Mouse (Mus musculus) CD4-positive, CD25-positive, alpha-beta regulatory T cell, adult 2 months (primary cell): ENCODE data around the gene Hes6.

Experiments
- DNase-seq: peaks from one replicate; pipeline ENCODE4 v3.0.0-alpha.2; 2012; ENCODE audit warnings: low read depth, low spot score

Gene Hes6

DNA sequence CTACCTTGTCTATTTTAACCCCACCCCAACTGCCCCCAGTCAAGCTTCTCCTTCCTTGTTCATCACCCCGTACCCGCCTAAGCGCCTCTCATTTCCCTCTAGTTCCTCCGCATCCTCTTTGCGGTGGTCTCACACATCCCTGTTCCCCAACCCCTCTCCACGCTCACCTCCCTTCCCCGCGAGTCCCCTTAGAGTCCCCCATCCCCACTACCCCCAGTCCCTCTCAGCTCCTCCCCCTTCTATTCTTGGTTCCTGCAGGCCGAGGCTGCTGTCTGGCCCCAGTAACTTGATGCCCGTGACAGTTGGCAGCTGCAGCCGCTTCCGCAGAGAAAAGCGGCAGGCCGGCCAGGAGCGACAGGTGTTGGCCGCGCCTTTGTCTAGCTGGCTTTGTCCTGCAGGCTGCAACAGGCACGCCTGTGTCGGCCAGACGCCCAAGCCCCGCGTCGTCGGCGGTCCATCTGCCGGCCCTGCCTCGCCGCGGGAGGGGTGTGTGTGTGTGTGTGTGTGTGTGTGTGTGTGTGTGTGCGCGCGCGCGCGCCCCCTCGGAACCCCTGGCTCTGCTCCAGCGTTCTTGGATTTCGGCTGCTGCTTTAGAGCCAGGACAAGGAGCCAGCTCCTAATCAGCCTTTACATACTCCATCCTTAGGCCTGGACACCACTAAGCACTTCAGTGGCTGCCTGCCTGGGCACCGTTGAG is at the start of gene Hes6:
Gene Hes6 (minus strand): TSS at position 141 of the 697 bp plus-strand sequence.
- peak; percentile 48 for DNase-seq

DNA sequence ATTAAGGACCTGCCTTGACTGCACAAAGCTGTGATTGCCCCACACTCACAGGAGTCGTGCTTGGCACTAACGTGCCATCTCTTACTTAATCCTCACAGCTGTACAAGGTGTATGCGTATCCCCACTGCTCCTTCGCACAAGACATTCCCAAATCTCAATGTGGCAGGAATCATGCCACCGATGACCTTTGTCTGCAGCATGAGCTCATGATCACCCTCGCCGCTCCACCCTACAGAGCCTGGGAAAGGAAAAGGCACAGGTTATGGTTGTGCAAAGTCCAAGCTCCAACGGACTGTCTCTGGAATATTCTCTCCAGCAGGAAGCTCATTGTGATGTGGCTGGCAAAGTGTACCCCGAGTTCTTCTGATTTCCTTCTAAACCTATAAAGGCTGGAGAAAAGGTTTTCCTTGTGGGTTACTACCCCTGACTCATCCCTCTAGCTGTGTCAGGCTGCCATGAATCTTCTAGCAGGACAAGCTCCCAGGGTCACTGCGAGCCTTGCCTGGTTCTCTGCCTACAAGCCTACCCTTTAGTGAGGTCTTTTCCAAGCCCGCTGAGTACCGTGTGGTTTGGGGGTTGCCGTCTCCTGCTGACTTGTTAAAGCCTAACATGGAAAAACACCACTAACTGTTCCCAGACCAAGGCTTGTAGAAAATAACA is 49.6 kb upstream of the Hes6 start:
- DNase-seq, result no peak

DNA sequence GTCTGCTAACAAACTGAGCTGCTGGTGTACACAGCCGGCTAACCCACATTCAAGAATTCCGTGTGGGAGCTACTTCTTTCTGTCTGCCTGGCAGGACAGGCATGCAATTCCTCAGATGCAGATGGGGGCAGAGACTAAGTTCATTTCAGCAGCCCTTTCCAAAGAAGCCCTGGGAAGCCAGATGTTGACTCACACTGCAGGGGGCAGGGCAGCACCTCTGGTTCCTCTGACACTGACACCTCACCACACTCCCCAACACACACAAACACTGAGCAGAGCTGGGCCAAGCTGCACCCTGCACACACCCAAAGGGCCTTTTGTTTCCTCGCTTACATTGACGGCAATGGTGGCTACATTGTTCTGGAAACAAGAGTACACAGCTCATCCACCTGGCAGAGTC is 46.7 kb upstream of the Hes6 start:
- peak; percentile 18 for DNase-seq

DNA sequence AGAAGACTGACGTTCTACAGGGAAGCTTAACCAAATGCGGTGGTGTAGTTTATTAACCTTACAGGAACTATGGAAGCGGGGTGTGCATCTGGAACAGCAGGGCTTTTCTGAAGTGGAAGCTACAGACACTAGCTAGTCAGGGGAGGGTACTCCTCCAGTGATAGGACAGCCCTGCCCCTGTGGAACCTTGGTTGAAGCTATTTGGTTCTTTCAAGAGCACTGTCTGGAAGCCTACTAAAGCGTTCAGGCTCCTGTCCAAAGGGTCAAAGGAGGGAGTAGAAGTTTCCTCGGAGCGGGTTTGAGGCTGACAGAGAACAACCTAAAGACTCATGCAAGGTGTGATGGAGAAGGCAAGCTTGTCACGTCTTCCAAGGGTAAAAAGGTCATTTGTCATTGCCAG is 46.2 kb upstream of the Hes6 start:
- DNase-seq, result no peak

DNA sequence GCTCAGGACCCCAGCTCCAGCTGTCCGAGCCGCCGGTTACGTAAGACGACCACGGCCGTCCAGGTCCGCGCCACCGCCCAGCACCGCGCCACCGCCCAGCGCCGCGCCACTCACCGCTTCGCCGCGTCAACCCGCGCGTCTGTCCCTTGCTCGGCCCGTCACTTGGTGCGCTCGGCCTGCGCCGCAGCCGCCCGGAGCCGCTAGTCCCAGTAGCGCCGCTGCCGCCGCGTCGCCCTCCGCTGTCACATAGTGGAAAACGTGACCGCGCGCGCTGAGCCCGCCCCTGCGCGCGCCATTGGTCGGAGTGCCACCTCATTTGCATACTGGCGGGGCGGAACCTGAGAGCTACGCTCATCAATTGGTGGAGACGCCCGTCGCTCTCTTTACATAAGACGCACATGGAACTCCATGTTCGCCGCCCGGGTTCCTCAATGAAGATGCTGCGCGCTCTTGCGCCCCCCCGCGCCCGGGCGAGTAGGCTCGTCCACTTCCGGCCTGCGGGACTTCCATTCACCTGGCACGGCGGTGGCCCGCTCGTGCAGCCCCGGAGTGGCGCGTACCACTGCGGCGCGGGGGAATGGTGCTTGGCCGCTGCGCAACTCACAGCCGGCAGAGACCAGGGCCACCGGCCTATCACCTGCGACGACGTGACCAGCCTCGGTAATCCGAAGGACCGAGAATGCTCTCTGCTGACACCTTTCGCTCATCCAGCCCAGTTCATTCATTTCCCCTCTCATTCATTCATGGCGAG is 45.4 kb upstream of the Hes6 start, which contains the start of gene Per2:
Gene Per2 (minus strand): TSS at position 266 of the 751 bp plus-strand sequence.
- peak; percentile 100 for DNase-seq

DNA sequence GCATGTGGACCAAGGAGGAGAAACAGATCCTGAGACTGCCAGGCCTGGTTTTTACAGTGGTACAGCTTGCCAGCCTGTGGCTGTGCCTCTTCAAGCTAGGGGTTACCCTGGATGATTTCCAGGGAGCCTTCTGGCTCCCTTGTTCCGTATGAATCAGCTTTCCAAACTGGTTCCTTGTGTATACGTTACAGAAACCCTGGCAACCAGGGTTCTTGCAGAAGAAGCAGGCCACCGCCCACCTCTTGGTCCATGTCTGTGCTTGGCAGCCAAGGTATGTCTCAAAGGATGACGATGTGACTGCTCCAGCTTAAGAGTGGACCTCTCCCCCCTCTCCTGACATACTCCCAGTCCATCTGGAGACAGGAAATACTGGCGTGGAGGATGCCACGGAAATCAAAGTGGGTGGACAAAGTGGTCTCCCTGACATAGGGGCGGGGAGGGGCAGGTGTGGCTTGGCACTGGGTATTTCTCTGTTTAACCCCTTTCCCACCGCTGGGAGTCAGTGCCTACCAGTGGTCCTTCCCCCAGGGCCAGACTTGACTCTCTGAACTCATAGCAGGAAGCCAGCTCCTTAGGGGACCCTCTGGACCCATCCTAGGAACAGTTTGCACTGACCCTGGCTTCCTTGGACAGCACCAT is 44.5 kb upstream of the Hes6 start:
- peak; percentile 47 for DNase-seq

DNA sequence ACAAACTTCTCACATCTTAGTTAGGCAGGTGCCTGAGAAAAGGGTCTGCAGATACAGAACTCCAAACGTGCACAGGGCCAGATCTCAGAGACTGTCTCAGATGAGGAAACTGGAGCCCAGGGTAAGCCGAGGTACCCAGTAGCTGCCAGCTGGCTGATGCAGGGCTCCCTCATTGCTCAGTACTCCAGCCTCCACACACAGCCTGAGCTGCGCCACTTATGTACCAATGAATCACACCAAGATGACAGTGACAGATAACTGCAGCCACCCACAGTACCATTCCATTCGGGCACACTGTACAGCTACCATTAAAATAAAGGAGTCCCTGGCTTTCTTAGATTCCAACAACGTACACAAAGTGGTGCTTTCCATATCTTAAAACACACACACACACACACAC is 43.9 kb upstream of the Hes6 start:
- no peak for DNase-seq

DNA sequence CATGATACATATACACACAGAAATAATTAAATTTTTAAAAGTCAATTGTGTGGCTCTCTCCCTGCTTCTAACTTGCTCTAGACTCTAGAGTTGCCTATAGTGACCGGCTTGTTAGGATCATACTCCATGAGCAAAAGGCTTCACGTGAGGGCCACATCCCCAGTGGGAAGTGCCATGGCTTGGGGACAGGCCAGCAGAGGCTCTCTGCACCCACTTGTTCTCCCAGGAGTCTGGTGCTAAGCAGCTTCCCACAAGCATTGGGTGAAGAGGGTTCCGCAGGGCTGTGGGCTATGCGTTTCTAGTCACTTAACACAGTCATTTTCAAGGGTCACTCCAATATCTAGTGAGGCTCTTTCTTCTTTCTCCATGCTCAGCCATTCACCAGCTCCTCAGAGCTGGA is 43.3 kb upstream of the Hes6 start:
- DNase-seq, result no peak

DNA sequence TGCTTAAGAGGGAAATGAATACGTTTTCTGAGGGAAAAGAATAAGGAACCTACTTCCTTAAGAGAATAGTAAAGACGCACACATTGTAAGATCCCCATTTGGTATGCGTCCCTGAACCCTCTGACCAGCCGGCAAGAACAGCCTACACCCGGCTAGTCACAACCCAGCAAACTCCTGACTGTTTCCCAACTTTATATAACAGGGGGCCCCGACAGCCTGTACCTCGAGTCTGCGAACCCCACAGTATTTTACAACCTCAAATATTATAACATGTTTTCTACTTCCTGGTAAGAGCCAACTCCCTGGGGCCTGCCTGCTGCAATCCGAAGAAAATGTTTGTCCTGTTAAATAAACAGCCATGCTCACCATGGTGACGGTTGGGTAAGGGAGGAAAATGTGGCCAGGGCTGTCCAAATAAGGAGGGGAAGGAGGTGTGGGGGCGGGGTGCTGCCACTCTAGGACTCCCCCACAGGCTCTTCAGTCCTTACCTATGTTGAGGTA is 42.5 kb upstream of the Hes6 start:
- peak; percentile 12 for DNase-seq

DNA sequence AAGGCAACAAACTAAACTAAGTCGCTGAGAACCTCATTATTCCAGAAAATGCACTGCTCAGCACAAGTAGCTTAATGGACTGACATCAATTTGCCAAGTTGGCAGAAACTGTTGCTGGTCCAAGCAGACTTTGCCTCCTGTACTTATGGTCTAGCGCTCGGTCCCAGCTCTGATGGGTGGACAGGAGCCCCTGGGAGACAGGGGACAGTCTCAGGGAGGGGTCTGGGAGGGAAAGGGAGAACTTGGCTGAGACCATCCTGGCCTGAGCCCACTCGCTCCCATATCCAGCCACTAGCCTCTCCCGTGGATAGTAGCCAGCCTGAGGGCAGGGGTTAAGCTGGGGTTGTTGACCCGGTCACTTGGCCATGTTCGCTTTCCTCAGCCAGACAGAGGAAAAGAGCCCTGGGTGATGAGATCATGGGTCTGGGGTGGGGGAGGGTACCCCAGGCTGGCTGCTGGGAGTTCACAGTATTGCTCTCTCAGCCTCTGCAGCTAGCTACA is 41.9 kb upstream of the Hes6 start:
- DNase-seq, result no peak

DNA sequence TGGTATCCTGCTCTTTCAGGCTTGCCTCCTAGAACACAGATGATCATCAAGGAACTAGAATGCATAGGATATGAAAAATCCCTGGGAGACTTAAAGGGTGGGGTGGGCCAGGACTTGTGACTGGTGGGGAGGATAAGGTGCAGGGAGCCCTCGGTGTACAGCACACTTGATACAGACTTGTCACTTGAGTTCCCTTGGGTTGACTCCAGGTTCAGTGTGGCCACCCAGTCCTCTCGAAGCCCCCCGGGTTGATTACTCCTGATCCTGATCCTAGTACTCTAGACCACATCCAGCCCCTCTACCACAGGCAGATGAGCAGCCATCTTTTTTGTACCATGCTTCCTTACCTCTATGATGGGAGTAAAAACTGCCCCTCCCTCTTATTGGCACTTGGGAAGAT is 41.1 kb upstream of the Hes6 start:
- no peak for DNase-seq

DNA sequence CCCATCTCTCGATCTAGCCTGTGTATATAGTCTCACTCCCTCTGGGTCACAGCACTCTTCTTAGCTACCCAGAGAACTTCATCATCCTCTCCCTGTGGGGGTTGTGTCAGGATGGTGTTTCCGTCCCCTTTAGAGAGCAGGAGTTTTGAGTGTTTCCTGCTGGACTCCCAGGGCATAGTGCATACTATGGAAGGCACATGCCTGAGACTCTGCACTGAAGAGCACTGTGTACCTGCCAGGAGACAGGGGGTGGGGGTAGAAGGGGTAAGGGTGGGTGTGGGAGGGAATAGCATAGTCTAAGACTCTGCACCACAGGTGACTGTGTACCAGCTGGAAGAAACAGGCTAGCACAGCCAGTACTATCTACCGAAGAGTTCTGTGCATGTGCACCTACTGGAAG is 40.5 kb upstream of the Hes6 start:
- DNase-seq, result no peak

DNA sequence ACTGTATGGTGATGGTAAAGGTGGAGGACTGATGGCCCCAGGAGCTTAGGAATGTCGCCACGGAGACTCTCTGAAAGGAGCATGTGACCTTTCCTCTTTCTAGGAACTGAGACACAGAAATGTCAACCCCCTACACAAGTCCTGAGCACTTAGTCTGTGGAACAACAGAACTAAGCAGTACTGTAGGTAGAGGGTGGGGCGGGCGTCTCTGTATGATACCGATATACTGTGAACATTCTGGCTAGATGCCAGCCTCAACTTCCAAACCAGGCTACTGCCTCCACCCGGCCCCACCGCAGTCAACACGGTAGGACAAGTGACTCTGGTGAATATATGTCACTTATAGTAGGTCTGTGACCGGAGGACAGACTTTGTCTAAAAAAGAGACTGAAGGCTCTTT is 40.1 kb upstream of the Hes6 start:
- no peak for DNase-seq

DNA sequence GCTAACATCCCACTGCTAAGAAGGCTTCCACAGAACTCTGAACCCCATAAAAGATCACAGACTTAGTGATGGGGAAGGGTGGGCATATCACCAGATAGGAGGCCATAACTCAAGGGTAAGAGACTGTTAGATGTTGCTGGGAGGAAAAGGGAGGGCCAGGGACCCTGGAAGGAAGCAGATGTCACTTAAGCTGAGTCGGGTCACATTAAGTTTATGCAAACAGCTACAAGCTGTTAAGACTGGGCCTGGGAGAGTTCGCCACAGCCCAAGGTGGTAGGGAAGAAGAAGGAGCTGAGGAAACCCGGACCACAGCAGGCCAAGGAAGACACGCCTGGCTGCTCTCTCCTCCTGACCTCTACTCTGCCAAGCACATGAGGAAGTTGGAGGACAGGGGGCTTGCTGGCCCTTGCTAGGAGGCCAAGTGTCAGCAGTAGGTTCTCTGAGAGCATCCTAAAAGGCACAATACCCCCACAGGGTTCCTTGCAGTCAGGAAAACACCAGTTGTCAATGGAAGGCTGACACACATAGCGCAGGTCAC is 37.8 kb upstream of the Hes6 start:
- no peak for DNase-seq

DNA sequence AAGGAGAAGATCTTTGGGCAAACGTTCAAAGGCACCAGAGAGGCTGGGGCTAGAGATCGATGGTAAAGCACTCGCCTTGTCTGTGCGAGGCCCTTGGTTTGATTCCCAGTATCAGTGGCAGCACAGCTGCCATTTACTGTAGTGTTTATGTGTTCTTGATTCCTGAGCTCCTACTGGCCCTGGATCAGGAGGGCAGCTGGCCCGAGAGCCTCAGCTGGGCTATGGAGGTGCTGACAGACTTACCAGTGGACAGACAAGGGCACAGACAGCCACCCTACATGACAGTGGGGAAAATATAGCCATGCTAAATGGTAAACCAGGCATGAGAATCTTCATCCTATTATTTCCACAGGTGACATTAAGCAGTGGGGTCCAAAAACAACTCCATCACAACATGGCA is 37.0 kb upstream of the Hes6 start:
- no peak for DNase-seq

DNA sequence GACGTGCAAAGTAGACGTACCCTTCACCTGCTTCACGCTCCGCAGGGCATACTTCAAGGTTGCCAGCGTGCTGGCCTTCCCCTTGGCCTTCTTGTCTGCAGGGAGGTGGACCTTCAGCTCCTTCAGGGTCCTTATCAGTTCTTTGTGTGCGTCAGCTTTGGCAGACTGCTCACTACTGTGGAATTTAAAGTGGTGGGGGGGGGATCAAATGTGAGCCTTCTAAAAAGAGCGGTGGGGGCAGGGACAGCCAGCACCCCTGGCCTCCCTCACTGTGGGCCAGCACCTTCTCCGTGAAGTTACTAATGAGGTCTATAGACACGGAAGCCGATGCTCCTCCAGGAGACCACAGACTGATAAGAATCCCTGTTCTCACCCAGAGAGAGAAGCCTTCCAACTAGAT is 34.9 kb upstream of the Hes6 start:
- no peak for DNase-seq

DNA sequence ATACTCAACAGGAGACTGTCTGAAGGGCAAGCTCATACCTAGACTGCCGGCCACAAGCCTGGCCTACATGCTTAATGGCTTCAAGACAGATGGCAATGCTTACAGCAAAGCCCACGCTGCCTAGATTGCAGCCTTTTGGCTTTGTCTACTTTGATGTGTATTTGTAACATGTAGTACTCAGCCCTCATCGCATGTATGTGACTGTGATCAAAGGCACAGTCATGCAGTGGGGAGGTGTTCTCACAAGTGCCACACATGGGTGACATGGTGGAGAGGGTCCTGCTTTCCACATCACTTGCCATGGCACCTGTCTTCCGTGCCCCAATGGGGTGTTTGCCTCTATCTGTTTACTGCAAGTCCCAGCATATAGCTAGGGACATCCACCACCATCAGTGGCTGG is 32.7 kb upstream of the Hes6 start:
- DNase-seq, result no peak

DNA sequence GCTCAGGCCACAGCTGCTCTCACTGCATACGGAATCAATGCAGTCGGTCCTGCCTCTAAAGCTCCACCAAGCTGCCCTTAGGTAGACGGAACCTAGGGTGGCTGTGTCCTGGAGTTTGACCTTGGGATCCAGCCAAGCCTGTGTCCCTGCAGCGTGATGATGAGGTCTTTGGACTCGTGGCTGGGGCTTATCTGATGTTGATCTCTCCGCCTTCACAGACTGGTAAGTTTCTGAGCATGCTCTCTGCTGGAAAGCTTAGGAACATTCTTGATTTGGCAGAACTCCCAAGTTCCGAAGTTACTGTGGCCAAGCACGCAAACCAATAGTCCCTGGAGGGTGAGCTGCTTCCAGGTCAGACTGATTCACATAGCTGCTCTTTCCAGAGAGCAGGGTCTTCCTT is 32.2 kb upstream of the Hes6 start:
- DNase-seq, result no peak

DNA sequence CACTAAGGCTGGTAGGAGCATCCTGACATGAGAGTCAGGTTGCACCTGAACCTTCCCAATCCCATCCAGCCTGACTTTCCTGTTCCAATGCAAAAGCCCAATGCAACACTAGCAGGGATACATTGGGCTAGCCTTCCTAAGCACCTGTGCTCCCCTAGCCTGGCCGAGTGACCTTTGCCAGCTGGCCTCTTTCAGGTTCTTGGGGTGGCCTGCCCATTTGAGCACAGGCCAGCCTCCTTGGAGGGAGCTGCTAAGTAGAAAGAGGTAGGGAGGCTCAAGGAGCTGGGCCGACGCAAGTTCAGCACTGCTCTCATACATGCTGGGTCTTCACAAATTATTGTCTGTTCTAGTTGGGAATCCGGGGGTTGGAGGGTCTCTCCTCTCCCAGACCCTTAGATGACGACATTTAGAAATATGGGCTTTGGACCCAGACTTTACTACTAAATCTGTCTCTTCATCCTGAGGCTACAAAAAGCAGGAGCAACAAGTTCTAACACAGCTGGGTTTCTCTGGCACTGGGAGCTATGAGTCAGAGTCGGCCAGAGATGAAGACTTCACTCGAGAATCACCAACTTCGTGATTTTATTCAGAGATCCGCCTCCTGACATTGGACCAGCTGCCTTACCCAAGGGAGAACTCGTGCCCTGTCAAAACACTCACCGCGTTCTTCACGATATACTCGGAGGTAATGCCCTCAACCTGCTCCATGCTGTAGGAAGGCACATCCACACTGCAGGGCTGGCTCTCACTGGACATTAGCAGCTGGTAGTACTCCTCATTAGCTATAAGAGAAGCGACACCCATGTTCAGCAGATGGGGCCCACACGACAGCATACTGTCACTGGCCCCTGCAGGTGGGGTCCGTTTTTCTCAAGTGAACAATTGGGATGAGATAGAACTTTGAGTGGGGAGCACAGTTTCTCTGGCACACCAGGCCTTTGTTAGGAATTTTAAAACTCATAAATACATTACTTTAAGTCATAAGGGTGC is 31.3 kb upstream of the Hes6 start:
- DNase-seq, result no peak

DNA sequence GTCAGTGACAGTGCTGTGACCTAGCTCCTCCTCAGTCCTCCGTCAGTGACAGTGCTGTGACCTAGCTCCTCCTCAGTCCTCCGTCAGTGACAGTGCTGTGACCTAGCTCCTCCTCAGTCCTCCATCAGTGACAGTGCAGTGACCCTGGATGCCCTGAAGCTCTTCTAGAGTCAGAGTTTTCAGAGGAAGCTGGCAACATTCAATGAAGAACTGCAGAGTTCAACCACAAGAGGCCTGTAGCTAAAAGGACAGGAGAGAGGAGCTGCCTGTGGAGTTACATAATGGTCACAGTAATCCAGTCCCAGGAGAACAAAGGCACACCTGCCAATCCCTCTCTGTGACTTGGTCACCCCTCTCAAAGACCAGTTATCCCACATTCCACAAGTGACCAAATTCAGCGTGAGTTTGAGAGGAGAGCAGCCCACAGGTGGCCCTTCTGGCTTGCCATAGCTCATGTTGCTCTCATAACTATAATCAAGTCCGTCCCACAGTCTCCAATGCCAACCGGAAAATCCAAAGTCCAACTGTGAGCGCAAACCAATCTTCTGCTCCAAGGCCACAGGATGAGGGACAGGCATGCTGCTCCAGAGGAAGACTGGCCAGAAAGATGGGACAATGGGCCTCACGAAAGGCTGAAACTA is 28.6 kb upstream of the Hes6 start:
- DNase-seq, result no peak
